Mouse (Mus musculus) limb, embryonic 14.5 days (tissue): Measurements from ENCODE around the gene BC061237. TPM values are rescaled to one million over a fixed set of nuclear protein-coding genes. Genes with fewer than 3 reads are reported as not detected.
"Not testable (repeated sequence)": the region's sequence is repeated elsewhere in the genome, so short reads cannot be mapped to it uniquely, and the experiment has no call there.

Experiments used
- ATAC-seq: fragments of 200-750 bp; cut with Nextera tagmentation; 2 replicates; pipeline ENCODE4 v1.8.0; 2017; ENCODE audit warnings: low read depth, moderate number of reproducible peaks, moderate TSS enrichment; ENCODE audit not compliant: low FRiP score
- DNase-seq: peaks from one replicate; pipeline ENCODE4 v3.0.0-alpha.2; 2015; ENCODE audit warnings: low spot score
- H3K27ac ChIP-seq: fragments of 300-500 bp; sonication (generic); replicated peaks from 2 replicates; pipeline ENCODE4 v1.5.1; 2014; ENCODE audit warnings: low read depth, mild to moderate bottlenecking, low read length, moderate library complexity, mixed read lengths
- H3K27me3 ChIP-seq: fragments of 300-500 bp; sonication (generic); 2 replicates; pipeline ENCODE4 v1.6.1; 2014; ENCODE audit warnings: low read length, mixed read lengths; ENCODE audit not compliant: control insufficient read depth, insufficient read depth
- H3K36me3 ChIP-seq: fragments of 300-500 bp; sonication (generic); 2 replicates; pipeline ENCODE4 v1.6.1; 2014; ENCODE audit warnings: mild to moderate bottlenecking, low read length, moderate library complexity, mixed read lengths; ENCODE audit not compliant: control insufficient read depth, insufficient read depth
- H3K4me1 ChIP-seq: fragments of 300-500 bp; sonication (generic); 2 replicates; pipeline ENCODE4 v1.6.1; 2014; ENCODE audit warnings: antibody characterized with exemption, low read length, mixed read lengths; ENCODE audit not compliant: control insufficient read depth, insufficient read depth
- H3K4me2 ChIP-seq: fragments of 300-500 bp; sonication (generic); replicated peaks from 2 replicates; pipeline ENCODE4 v1.6.1; 2014; ENCODE audit warnings: low read depth, mild to moderate bottlenecking, low read length, moderate library complexity; ENCODE audit not compliant: severe bottlenecking
- H3K4me3 ChIP-seq: fragments of 300-500 bp; sonication (generic); replicated peaks from 2 replicates; pipeline ENCODE4 v1.5.1; 2014; ENCODE audit warnings: low read length
- H3K9ac ChIP-seq: fragments of 300-500 bp; sonication (generic); 2 replicates; pipeline ENCODE4 v1.6.1; 2014; ENCODE audit warnings: mild to moderate bottlenecking, low read depth, low read length, moderate library complexity; ENCODE audit not compliant: severe bottlenecking
- H3K9me3 ChIP-seq: fragments of 300-500 bp; sonication (generic); 2 replicates; pipeline ENCODE4 v1.6.1; 2016; ENCODE audit warnings: low read length; ENCODE audit not compliant: control insufficient read depth
- WGBS: fragments of 180-500 bp; shearing (Covaris S2); extraction: QIAGEN DNeasy Blood & Tissue Kit; methylation state at CpG from one replicate; pipeline ENCODE4 v1.1.7; 2014; 5-methylcytosine and 5-hydroxymethylcytosine counted together
- polyA plus RNA-seq, 2 experiments: library from polyadenylated mRNA; depleted of rRNA in 1 of 2; stranded (reverse) in 1 of 2; unstranded in 1 of 2; fragments of >200 nt; fragmentation: Nextera tagmentation in 1 of 2; extraction: Ambion mirVana in 1 of 2; gene quantifications; 2 replicates each; pipeline versions ENCODE4 v1.2.1 to v1.2.3; 2012 to 2014

Gene BC061237
- polyA plus RNA-seq (2012; rRNA removed) (not detected in 2 replicates), polyA plus RNA-seq (2014; fragmentation: Nextera tagmentation; extraction: Ambion mirVana) (not detected in 2 replicates)

DNA sequence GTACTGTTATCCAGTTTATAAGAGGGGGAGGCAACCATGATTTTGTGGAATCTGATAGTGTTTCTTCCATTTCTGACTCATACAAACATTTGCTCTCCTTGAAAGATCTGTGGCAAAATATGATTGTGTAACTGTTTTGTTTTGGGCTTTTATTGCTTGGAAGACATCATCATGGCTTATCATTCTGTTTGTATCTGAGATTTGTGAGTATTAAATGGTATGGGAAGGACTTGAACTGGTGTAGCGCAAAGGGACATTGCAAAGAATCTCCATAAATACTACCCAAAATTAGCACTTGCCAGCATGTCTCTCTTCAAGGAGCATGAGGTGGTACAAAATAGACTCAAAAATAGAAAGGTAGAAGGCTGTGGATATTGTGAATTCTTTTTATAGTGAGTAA is at the start of gene BC061237:
Gene BC061237 (plus strand): TSS at position 301 of the 400 bp plus-strand sequence.
- DNase-seq, H3K27me3 ChIP-seq, H3K9me3 ChIP-seq, ATAC-seq, H3K36me3 ChIP-seq, H3K4me3 ChIP-seq, H3K4me2 ChIP-seq, H3K27ac ChIP-seq, H3K4me1 ChIP-seq, H3K9ac ChIP-seq: not testable (repeated sequence)
- WGBS, result 100% methylated on average over 1 of the region's 1 CpGs

DNA sequence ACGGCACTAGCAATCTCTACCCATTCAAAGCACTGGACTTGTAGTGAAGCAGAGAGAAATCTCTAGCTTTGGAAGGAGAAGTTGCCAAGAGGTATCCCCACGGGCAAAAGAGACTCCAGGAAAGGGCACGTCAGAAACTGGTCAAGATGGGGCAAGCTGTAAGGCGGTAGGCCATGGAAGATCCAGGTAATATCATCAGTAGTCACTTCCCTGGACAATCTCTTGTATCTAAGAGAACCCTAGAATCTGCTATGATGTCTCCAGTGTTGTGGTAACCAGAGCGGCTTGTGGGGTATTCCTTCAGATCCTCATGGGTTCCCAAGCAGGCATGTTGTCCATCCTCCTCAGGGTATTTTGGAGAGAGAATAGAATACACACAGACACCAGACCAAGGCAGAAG is 25.7 kb downstream of the BC061237 start, which contains the start of gene Gm17093:
Gene Gm17093 (plus strand): TSS at position 301 of the 400 bp plus-strand sequence.
- H3K4me2 ChIP-seq, H3K27me3 ChIP-seq, H3K9me3 ChIP-seq, H3K9ac ChIP-seq, ATAC-seq, DNase-seq, H3K27ac ChIP-seq, H3K4me1 ChIP-seq, H3K4me3 ChIP-seq, H3K36me3 ChIP-seq: not testable (repeated sequence)
- WGBS, result 80% methylated on average over 5 of the region's 5 CpGs

DNA sequence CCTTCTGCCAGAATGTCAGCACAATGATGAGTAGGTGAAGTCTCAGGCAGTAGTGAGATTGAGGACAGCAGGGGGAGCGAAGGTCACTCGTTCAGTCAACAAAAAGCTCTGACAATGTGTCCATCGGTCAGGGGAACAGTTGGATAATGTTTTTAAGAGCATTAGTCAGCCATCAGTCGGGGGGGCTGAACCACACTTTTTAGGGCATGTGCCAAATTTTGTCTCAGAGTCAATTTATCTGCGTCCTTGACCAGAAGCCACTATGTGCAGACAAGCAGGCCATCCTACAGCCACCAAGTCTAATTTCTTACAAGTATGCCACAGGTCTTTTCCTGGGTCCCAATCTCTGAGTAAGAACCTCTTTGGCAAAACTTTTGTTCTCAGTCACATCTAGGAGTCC is 55.7 kb downstream of the BC061237 start:
- not testable (repeated sequence) for ATAC-seq, H3K9me3 ChIP-seq
- 77% methylated on average over 3 of the region's 5 CpGs for WGBS

More for the DNA sequence above, 55.7 kb downstream of the BC061237 start:
- not testable (repeated sequence) for H3K4me3 ChIP-seq, H3K4me2 ChIP-seq, H3K36me3 ChIP-seq, DNase-seq, H3K27me3 ChIP-seq, H3K9ac ChIP-seq, H3K27ac ChIP-seq, H3K4me1 ChIP-seq

Other genes starting within 250 kb of the BC061237 start
- not detected in 2 replicates for gene Gm8220, start 206.9 kb upstream of the BC061237 start, polyA plus RNA-seq (2012; rRNA removed)
- not detected in 2 replicates for gene Gm8220, start 206.9 kb upstream of the BC061237 start, polyA plus RNA-seq (2014; fragmentation: Nextera tagmentation; extraction: Ambion mirVana)
- not detected in 2 replicates for gene Gm5930, start 153.9 kb upstream of the BC061237 start, polyA plus RNA-seq (2012; rRNA removed)
- not detected in 2 replicates for gene Gm5930, start 153.9 kb upstream of the BC061237 start, polyA plus RNA-seq (2014; fragmentation: Nextera tagmentation; extraction: Ambion mirVana)
- gene Gm8229, start 127.1 kb upstream of the BC061237 start, polyA plus RNA-seq (2012; rRNA removed), result not detected in 2 replicates
- gene Gm8229, start 127.1 kb upstream of the BC061237 start, polyA plus RNA-seq (2014; fragmentation: Nextera tagmentation; extraction: Ambion mirVana), result not detected in 2 replicates
- not detected in 2 replicates for gene Gm3371, start 81.8 kb upstream of the BC061237 start, polyA plus RNA-seq (2012; rRNA removed)
- not detected in 2 replicates for gene Gm3371, start 81.8 kb upstream of the BC061237 start, polyA plus RNA-seq (2014; fragmentation: Nextera tagmentation; extraction: Ambion mirVana)
- gene Gm8232, start 58.8 kb upstream of the BC061237 start, polyA plus RNA-seq (2012; rRNA removed), result not detected in 2 replicates
- gene Gm8232, start 58.8 kb upstream of the BC061237 start, polyA plus RNA-seq (2014; fragmentation: Nextera tagmentation; extraction: Ambion mirVana), result not detected in 2 replicates
- not detected in 2 replicates for gene Gm17093, start 25.8 kb downstream of the BC061237 start, polyA plus RNA-seq (2012; rRNA removed)
- gene Gm17093, start 25.8 kb downstream of the BC061237 start, polyA plus RNA-seq (2014; fragmentation: Nextera tagmentation; extraction: Ambion mirVana), result not detected in 2 replicates
- gene Gm8247, start 90.7 kb downstream of the BC061237 start, polyA plus RNA-seq (2012; rRNA removed), result not detected in 2 replicates
- not detected in 2 replicates for gene Gm8247, start 90.7 kb downstream of the BC061237 start, polyA plus RNA-seq (2014; fragmentation: Nextera tagmentation; extraction: Ambion mirVana)
- gene Gm5624, start 135.5 kb downstream of the BC061237 start, polyA plus RNA-seq (2012; rRNA removed), result not detected in 2 replicates
- gene Gm5624, start 135.5 kb downstream of the BC061237 start, polyA plus RNA-seq (2014; fragmentation: Nextera tagmentation; extraction: Ambion mirVana), result not detected in 2 replicates
- gene Gm8257, start 214.0 kb downstream of the BC061237 start, polyA plus RNA-seq (2012; rRNA removed), result not detected in 2 replicates
- not detected in 2 replicates for gene Gm8257, start 214.0 kb downstream of the BC061237 start, polyA plus RNA-seq (2014; fragmentation: Nextera tagmentation; extraction: Ambion mirVana)